Mouse (Mus musculus) CH12.LX (cell line): ENCODE results near the gene Dpp10.

Experiments used
- CHD1 ChIP-seq: IDR thresholded peaks from 2 replicates; pipeline ENCODE4 v1.6.1; 2012; ENCODE audit warnings: low read depth, low read length, improper control_type of control experiment, inconsistent platforms
- CHD2 ChIP-seq: IDR thresholded peaks from 2 replicates; pipeline ENCODE4 v1.6.1; 2011; ENCODE audit warnings: low read length, improper control_type of control experiment
- CTCF ChIP-seq, 2 experiments: IDR thresholded peaks in 1 of 2; conservative IDR thresholded peaks in 1 of 2; 2 replicates each; pipeline ENCODE4 v1.5.1; 2011 to 2012; ENCODE audit warnings: low read depth in 2 of 2, low read length in 2 of 2, improper control_type of control experiment in 1 of 2, inconsistent platforms in 1 of 2, mild to moderate bottlenecking in 1 of 2, moderate library complexity in 1 of 2
- EP300 ChIP-seq: IDR thresholded peaks from 2 replicates; pipeline ENCODE4 v1.6.1; 2011; ENCODE audit warnings: low read length, improper control_type of control experiment
- GABPA ChIP-seq: IDR thresholded peaks from 2 replicates; pipeline ENCODE4 v1.6.1; 2012; ENCODE audit warnings: low read depth, low read length, improper control_type of control experiment, inconsistent platforms; ENCODE audit not compliant: insufficient replicate concordance
- HCFC1 ChIP-seq: IDR thresholded peaks from 2 replicates; pipeline ENCODE4 v1.6.1; 2012; ENCODE audit warnings: low read depth, mild to moderate bottlenecking, inconsistent platforms, low read length, improper control_type of control experiment
- MAFK ChIP-seq: IDR thresholded peaks from 2 replicates; pipeline ENCODE4 v1.6.1; 2011; ENCODE audit warnings: low read length, improper control_type of control experiment; ENCODE audit not compliant: insufficient replicate concordance
- MAX ChIP-seq: IDR thresholded peaks from 2 replicates; pipeline ENCODE4 v1.6.1; 2011; ENCODE audit warnings: low read length, improper control_type of control experiment
- MEF2A ChIP-seq: IDR thresholded peaks from 2 replicates; pipeline ENCODE4 v1.6.1; 2014; ENCODE audit warnings: low read depth, mild to moderate bottlenecking, inconsistent platforms, low read length, improper control_type of control experiment, borderline replicate concordance
- PAX5 ChIP-seq: IDR thresholded peaks from 2 replicates; pipeline ENCODE4 v1.6.1; 2012; ENCODE audit warnings: low read length, inconsistent platforms, mixed read lengths
- POLR2A ChIP-seq: IDR thresholded peaks from 2 replicates; pipeline ENCODE4 v1.6.1; 2011; ENCODE audit warnings: low read depth, mild to moderate bottlenecking, improper control_type of control experiment, low read length
- TCF12 ChIP-seq: IDR thresholded peaks from 2 replicates; pipeline ENCODE4 v1.6.1; 2014; ENCODE audit warnings: low read depth, mild to moderate bottlenecking, inconsistent platforms, low read length, improper control_type of control experiment
- UBTF ChIP-seq: IDR thresholded peaks from 2 replicates; pipeline ENCODE4 v1.6.1; 2012; ENCODE audit warnings: low read depth, mild to moderate bottlenecking, inconsistent platforms, low read length, improper control_type of control experiment, moderate library complexity
- USF1 ChIP-seq: IDR thresholded peaks from 2 replicates; pipeline ENCODE4 v1.6.1; 2014; ENCODE audit warnings: low read depth, mild to moderate bottlenecking, inconsistent platforms, low read length, improper control_type of control experiment

- TF ChIP-seq CTCF (conservative IDR thresholded peaks at IDR 0.05 in 1 of 2, IDR thresholded peaks at IDR 0.05 in 1 of 2; ENCODE audit: low read depth in 2 of 2, low read length in 2 of 2) (no peak), PAX5 (no peak), EP300 (no peak), POLR2A (no peak), CHD1 (no peak), TCF12 (no peak), MEF2A (no peak), MAFK (no peak), UBTF (no peak), CHD2 (no peak), HCFC1 (no peak), MAX (no peak), USF1 (no peak), GABPA (no peak)
Measured at GRCm38 (mm10) chr1:123846881-123847280, 198.5 kb downstream of the Dpp10 start.
